Mouse (Mus musculus) retina, adult 2 months (tissue): ENCODE data around the gene Nmd3.
A peak's percentile ranks its signal among the peaks of the same experiment; 100 is the strongest.

ENCODE experiments used
- DNase-seq: peaks from one replicate; pipeline ENCODE4 v3.0.0-alpha.2; 2012; ENCODE audit warnings: low read depth, low spot score

Nmd3 gene

GRCm38 (mm10) chr3:69721814-69722186 is at the start of gene Nmd3:
Gene Nmd3 (plus strand): TSS chr3:69721985.
- peak; percentile 93 for DNase-seq

GRCm38 (mm10) chr3:69673351-69673750 is 48.4 kb upstream of the Nmd3 start:
- DNase-seq = no peak

GRCm38 (mm10) chr3:69674206-69674605 is 47.6 kb upstream of the Nmd3 start:
- DNase-seq = no peak

- DNase-seq = no peak
These were observed 32.0 kb upstream of the Nmd3 start for GRCm38 (mm10) chr3:69689791-69690190.

DNA sequence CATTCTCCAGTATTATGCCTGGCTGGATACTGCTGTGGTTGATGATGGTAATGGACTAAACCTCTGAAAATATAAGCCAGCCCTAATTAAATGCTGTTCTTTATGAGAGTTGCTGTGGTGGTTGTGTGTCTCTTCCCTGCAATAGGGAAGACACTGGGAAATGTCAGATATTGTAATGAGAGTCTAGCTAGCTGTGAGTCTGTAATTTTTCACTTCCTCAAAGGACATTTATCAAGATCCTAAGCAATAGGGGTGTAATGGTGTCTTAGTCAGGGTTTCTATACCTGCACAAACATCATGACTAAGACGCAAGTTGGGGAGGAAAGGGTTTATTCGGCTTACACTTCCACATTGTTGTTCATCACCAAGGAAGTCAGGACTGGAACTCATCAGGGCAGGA is 30.8 kb upstream of the Nmd3 start:
- DNase-seq = no peak

GRCm38 (mm10) chr3:69699851-69700500 is 21.8 kb upstream of the Nmd3 start:
- no peak for DNase-seq

DNA sequence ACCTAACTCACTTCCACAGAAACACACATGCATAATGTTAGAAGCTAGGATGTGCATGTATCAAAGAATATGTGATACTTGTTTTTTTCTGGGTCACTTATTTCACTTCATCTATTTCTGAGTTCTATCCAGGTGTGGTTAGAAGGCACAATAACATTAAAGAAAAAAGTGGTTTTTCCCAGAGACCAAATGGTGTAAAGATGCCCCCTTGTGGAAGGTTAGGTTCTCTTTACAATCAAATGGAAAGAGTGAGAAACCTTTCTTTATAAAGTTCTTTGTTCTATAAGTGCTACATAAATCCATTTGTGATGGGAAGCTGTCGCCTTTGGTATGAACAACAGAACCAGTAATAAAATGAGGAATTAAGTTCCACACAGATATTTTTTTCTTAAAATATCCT is 19.9 kb upstream of the Nmd3 start:
- no peak for DNase-seq

DNA sequence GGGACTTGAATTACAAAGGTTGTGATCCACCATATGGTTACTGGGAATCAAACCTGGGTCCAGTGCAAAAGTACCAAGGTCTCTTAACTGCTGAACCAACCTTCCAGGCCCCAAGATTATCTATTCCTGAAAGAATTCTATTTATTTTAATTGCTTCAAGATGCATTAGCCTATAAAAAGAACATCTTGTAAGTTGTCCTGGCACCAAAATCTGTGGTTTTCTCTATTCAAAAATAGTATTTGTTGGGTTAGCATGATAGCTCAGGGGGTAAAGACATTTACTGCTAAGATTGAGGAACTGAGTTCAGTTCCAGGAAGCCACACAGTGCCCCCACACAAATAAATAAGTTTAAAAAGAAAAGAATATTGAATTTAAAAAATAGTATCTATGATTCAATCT is 19.4 kb upstream of the Nmd3 start:
- no peak for DNase-seq

DNA sequence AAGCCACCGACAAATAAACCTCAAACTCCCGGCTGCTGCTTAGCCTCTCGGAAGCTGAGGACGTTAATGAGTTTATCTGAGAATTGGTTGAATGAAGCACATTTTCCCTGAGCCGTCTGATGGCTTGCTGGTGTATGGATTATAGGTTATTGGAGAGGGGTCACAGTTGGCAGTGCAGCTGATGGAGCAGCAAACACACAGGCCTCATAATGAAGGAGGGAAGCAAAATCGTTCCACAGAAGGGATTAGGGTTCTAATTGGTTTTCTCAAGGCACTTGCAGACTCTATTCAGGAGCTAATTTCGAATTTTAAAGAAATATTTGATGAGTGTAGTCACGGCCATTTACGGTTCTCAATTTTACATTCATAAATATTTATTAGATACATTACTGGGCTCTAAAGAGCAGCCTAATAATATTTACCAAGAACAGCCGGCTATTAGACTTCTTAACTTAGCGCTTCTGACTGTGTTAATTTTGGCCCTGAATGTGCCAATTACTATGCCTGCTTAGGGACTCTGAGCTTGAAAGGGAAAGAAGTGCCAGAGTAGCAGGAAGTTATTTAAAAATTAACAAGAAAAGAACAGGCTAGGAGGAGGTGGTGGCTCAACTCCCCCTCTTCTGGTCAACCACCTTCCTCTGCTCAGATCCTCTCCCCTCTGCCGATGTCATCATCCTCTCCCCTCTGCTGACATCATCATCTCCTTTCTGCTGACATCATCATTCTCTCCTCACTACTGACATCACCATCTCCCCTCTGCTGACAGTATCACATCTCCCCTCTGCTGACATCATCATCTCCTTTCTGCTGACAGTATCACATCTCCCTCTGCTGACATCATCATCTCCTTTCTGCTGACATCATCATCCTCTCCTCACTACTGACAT is 12.5 kb upstream of the Nmd3 start:
- no peak for DNase-seq

DNA sequence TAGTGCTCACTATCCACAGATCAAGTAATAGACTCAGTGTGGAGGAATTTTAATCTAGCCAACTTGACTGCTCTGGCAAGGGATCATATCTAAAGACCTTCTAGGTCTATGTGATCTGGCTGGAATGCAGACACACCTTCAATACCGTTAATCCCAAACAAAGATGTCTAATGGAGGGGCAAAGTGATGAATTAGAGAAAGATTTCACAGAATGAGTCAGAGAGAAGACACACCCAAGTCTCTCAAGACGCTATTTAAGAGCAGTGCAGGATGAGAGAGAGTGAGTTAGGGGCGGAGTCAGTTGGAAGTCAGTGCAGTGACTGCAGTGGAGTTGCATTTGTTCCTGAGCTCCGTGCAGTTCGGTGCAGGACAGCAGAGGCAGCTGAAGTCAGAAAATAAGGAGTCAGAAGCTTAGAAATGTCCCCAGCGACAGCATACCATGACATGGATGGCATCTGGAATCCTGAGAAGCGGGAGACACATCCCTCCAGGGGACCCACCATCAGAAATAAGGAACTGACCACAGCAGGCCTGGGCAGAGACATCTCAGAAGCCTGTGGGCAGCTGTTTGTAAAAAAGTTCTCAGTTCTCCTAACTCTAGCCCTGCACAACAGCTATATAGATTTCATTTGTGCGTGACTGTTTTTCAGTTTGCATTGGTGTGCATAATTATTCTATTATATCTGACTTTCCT is 9.7 kb upstream of the Nmd3 start:
- DNase-seq = no peak

- DNase-seq = no peak
These were observed 4.3 kb upstream of the Nmd3 start for GRCm38 (mm10) chr3:69717476-69717875.

GRCm38 (mm10) chr3:69722187-69722867 is 542 bp downstream of the Nmd3 start:
- no peak for DNase-seq

- DNase-seq = no peak
These were observed 1.4 kb downstream of the Nmd3 start for GRCm38 (mm10) chr3:69723161-69723560.

- no peak for DNase-seq
These were observed 9.1 kb downstream of the Nmd3 start for GRCm38 (mm10) chr3:69730930-69731329.

DNA sequence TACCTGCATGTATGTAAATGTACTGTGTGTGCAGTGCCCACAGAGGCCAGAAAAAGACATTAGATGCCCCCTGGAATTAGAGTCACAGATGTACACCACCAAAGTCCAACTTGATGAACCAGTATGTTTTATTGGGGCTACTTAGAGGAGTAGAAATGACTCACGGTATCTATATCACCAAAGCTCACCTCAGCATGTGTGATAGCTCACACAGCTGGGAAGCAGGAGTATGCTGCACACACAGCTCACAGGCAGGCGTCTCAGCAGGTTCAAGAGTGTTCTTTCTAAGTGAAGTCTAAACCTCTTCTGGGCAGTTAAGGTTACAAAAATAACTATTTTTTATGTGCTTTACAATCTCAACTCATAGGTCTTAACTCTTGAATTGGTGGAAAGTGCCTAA is 12.2 kb downstream of the Nmd3 start:
- DNase-seq = no peak

DNA sequence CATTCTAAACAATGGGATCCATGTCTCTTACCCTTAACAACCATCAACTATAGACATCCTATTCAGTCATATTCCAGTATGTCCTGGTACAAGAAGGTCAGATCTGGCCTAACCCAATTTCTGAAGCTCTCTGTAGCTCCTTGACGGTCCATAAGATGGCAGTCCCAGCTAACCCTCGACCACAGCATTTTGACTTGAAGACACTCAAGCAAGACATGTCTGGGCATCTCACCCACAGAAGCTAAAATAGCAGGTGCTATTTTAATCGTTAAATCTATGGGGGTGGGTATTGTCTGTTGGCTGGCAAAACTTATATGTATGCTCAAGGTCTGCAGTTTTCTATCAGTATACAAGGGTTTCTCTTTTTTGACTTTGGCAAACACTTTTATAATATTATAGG is 33.4 kb downstream of the Nmd3 start:
- DNase-seq = no peak

GRCm38 (mm10) chr3:69755968-69756367 is 34.2 kb downstream of the Nmd3 start:
- DNase-seq = no peak

DNA sequence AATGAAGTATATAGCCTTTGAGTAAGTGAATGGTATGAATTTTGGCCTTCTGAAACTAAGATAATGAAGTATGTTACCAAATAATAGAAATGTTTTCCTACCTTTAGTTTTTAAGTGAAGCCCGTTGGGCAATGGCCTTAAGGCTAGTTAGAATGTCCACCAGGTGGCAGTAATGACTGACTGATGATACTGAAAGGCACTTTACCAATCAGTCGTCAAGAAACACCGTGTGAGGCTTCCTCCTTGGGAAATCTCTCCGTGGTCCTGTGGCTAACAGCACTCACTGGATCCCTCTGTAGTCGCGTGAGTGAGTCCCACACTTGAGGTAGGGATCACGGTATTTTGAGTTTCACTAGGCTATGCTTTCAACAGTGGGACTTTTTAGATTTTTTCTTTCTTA is 34.7 kb downstream of the Nmd3 start:
- DNase-seq = peak; percentile 34

DNA sequence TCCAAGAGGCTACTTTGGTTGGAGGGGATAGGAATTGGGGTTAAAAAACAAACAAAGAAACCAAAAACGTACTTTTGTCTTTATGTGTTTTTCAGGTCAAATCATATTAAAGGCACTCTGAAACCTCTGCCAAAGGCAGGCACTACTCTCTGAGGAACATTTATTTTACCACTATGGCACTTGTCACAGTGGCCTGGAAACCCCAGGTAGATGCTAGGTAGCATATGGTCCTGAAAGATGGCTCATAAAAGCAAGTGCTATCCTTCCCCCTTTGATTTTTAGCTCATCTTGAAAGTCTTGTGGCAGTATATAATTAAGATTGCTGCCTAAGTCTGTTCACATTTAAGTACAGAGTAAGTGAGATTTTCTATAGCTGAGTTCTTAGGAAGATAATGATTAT is 35.7 kb downstream of the Nmd3 start:
- no peak for DNase-seq

- no peak for DNase-seq
These were observed 38.3 kb downstream of the Nmd3 start for GRCm38 (mm10) chr3:69760081-69760480.

GRCm38 (mm10) chr3:69761195-69761594 is 39.4 kb downstream of the Nmd3 start:
- no peak for DNase-seq

DNA sequence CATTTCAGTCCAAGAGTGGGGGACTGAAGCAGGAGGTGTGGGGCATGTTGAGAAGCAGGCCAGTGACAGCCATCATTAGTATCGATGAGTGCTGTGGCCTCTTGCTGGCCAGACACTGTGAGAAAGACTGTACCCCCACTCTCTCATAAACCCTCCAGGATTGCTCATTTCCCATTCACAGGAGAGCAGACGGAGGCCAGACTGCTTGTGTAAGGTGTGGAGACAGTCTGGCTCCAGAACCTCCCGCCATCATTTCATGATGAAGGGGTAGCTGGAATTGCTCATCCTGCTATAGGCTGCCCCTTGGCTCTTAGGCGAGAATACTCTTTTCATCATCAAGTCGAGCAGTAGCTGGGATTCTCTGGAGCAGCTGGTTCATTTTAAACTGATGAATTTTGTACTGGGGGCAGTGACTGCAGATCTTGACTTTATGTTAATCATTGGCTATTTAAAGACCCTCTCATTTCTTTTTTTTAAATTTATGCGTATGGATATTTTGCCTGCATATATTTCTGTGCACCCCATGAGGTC is 41.1 kb downstream of the Nmd3 start:
- DNase-seq = no peak
